Mouse (Mus musculus) CD4-positive naive resting alpha-beta T cell, adult 76 days (primary cell): ENCODE data around the gene Nr4a2. TPM values are rescaled to one million over a fixed set of nuclear protein-coding genes. Genes with fewer than 3 reads are reported as not detected.

ENCODE experiments used
- total RNA-seq: library from RNA; stranded (reverse); gene quantifications from one replicate; pipeline ENCODE4 v1.2.4, GENCODE M21; 2023

Gene Nr4a2
- total RNA-seq, result 33.9 TPM

GRCm38 (mm10) chr2:57123991-57124840 is at the start of gene Nr4a2:
Gene Nr4a2, minus strand, starts transcription at chr2:57124003.

Other genes starting within 250 kb of the Nr4a2 start
- gene Gpd2, start 113.6 kb upstream of the Nr4a2 start, total RNA-seq, result 40.6 TPM